Mouse (Mus musculus) v-Abl transformed pro-B cells (cell line): ENCODE measurements around the gene Med16.

Source experiments
- in situ Hi-C, 2 experiments: fragments of 400-800 bp; cut with MboI; formaldehyde crosslinking; loops; one replicate each; pipeline ENCODE4 v1.15.1; 2025; ENCODE audit not compliant: unreplicated experiment in 2 of 2

Med16 gene

GRCm38 (mm10) chr10:79852827-79853226, 55.9 kb downstream of the Med16 start:
- in situ Hi-C loops = loop anchor here in 1 of 2 experiments (10.0 kb wide), 1 partner anchor 292 kb away; the partner anchor contains the start of genes Cbarp and Midn

GRCm38 (mm10) chr10:79852107-79852789, 56.5 kb downstream of the Med16 start:
- in situ Hi-C loops = loop anchor here in 1 of 2 experiments (10.0 kb wide), 1 partner anchor 293 kb away; the partner anchor contains the start of genes Cbarp and Midn

GRCm38 (mm10) chr10:79851653-79852052, 57.1 kb downstream of the Med16 start:
- in situ Hi-C loops = loop anchor here in 1 of 2 experiments (10.0 kb wide), 1 partner anchor 293 kb away; the partner anchor contains the start of genes Cbarp and Midn

GRCm38 (mm10) chr10:79849941-79850628, 58.6 kb downstream of the Med16 start:
- in situ Hi-C loops = loop anchor here in 1 of 2 experiments (10.0 kb wide), 1 partner anchor 295 kb away; the partner anchor contains the start of genes Cbarp and Midn

- in situ Hi-C loops = no loop called here
Observed at GRCm38 (mm10) chr10:79846553-79846952, 62.2 kb downstream of the Med16 start.
